Mouse (Mus musculus) limb, embryonic 12.5 days (tissue): ENCODE measurements around the gene 4933411K16Rik. TPM values are rescaled to one million over a fixed set of nuclear protein-coding genes. Genes with fewer than 3 reads are reported as not detected.

Experiments
- ATAC-seq: fragments of 200-750 bp; cut with Nextera tagmentation; 2 replicates; pipeline ENCODE4 v1.8.0; 2017; ENCODE audit warnings: low read depth, moderate TSS enrichment; ENCODE audit not compliant: insufficient number of reproducible peaks, insufficient read depth, low FRiP score, low TSS enrichment
- H3K27ac ChIP-seq: fragments of 300-500 bp; sonication (generic); 2 replicates; pipeline ENCODE4 v1.5.1; 2016; ENCODE audit warnings: mild to moderate bottlenecking, moderate library complexity
- H3K27me3 ChIP-seq: fragments of 300-500 bp; sonication (generic); 2 replicates; pipeline ENCODE4 v1.6.1; 2016; ENCODE audit warnings: mild to moderate bottlenecking, moderate library complexity
- H3K36me3 ChIP-seq: fragments of 300-500 bp; sonication (generic); 2 replicates; pipeline ENCODE4 v1.6.1; 2016; ENCODE audit warnings: mild to moderate bottlenecking, moderate library complexity
- H3K4me1 ChIP-seq: fragments of 300-500 bp; sonication (generic); replicated peaks from 2 replicates; pipeline ENCODE4 v1.6.1; 2016
- H3K4me2 ChIP-seq: fragments of 300-500 bp; sonication (generic); 2 replicates; pipeline ENCODE4 v1.6.1; 2016; ENCODE audit warnings: mild to moderate bottlenecking, moderate library complexity
- H3K4me3 ChIP-seq: fragments of 300-500 bp; sonication (generic); replicated peaks from 2 replicates; pipeline ENCODE4 v1.5.1; 2016; ENCODE audit warnings: mild to moderate bottlenecking
- H3K9ac ChIP-seq: fragments of 300-500 bp; sonication (generic); replicated peaks from 2 replicates; pipeline ENCODE4 v1.6.1; 2016; ENCODE audit warnings: mild to moderate bottlenecking, moderate library complexity
- H3K9me3 ChIP-seq: fragments of 300-500 bp; sonication (generic); 2 replicates; pipeline ENCODE4 v1.6.1; 2016; ENCODE audit warnings: mild to moderate bottlenecking, moderate library complexity
- WGBS: fragments of 180-500 bp; shearing (Covaris S2); methylation state at CpG from one replicate; pipeline ENCODE4 v1.1.7; 2016; 5-methylcytosine and 5-hydroxymethylcytosine counted together
- polyA plus RNA-seq: library from polyadenylated mRNA; unstranded; fragments of >200 nt; fragmentation: Nextera tagmentation; extraction: Ambion mirVana; gene quantifications from 2 replicates; pipeline ENCODE4 v1.2.1, GENCODE M21; 2016

The 4933411K16Rik gene
- 0.20 TPM in 1 of 2 replicates, not detected in the other for polyA plus RNA-seq

DNA sequence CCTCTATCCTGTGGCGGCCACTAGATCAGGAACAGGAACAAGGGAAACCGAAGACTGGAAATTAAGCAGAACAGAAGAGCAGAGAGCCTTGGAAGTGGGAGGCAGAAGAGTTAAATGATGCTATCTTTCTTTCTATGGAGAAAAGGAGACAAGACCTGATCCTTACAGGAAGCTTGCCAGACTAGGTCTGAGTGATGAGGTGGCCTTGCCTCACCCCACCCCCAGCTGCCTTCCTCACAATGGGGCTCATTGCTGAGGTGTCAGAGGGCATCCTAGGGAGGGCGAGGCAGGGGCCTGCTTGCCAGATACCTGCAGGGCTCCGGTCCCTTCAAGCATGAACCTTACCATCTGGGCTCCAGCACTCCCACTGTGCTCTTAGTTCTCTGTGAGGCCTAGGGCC, at the start of gene 4933411K16Rik:
4933411K16Rik (plus strand) TSS at position 301 of the 400 bp plus-strand sequence.
- H3K4me2 ChIP-seq: no peak within 1 kb of the TSS
- ATAC-seq: no peak
- H3K4me3 ChIP-seq: no peak within 1 kb of the TSS
- no peaks in the 10 kb centered on the region for H3K9me3 ChIP-seq
- no peaks in the 10 kb centered on the region for H3K4me1 ChIP-seq
- H3K36me3 ChIP-seq: no peaks in the 10 kb centered on the region
- H3K27ac ChIP-seq: no peak within 1 kb of the TSS
- no peaks in the 10 kb centered on the region for H3K27me3 ChIP-seq
- 71% methylated on average over 4 of the region's 4 CpGs for WGBS
- H3K9ac ChIP-seq: no peak within 1 kb of the TSS

- Histone ChIP-seq H3K27me3 (no peaks in the 10 kb centered on the region), H3K9ac (no peak overlapping the region), H3K36me3 (no peaks in the 10 kb centered on the region), H3K4me2 (no peak overlapping the region), H3K27ac (no peak overlapping the region), H3K4me3 (no peak overlapping the region), H3K9me3 (no peaks in the 10 kb centered on the region), H3K4me1 (peaks cover 52% of the 10 kb centered on the region)
- 71% methylated on average over 6 of the region's 6 CpGs for WGBS
- ATAC-seq: no peak
These were observed 47.8 kb upstream of the 4933411K16Rik start for GRCm38 (mm10) chr19:42004258-42004657.

- H3K4me2 ChIP-seq: no peak overlapping the region
- no peaks in the 10 kb centered on the region for H3K9me3 ChIP-seq
- no peak overlapping the region for H3K27ac ChIP-seq
- ATAC-seq: no peak
- no peaks in the 10 kb centered on the region for H3K27me3 ChIP-seq
- H3K4me3 ChIP-seq: no peak overlapping the region
- no peak overlapping the region for H3K9ac ChIP-seq
- no peaks in the 10 kb centered on the region for H3K36me3 ChIP-seq
- WGBS: 80% methylated on average over 3 of the region's 3 CpGs
- peaks cover 43% of the 10 kb centered on the region for H3K4me1 ChIP-seq
These were observed 46.4 kb upstream of the 4933411K16Rik start for GRCm38 (mm10) chr19:42005616-42006015.

DNA sequence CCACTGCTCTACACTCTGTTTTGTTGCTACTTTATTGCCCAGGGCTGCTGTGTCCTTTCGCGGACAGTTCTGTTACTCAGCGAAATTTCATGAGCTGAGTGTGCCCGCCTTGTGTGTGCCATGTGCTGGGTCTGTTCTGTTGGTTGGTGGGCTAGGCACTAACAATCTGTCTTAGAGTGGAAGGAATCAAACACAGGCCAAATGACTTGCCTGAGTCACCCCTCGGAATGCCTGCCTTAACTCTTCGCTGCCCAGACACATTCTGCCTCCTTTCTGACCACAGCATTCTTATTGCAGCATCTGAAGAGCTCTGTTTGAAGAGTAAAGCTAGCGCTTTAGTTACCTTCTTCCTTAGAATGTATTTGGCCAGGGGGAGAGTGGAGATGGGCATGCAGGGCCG, 45.5 kb upstream of the 4933411K16Rik start:
- WGBS: 42% methylated on average over 8 of the region's 8 CpGs
- H3K27ac ChIP-seq: 0 out of 2 replicates have a peak overlapping the region, but pooled peaks have one; percentile 17
- H3K27me3 ChIP-seq: no peaks in the 10 kb centered on the region
- H3K9me3 ChIP-seq: no peaks in the 10 kb centered on the region
- peaks cover 36% of the 10 kb centered on the region for H3K4me1 ChIP-seq
- no peak overlapping the region for H3K9ac ChIP-seq
- H3K36me3 ChIP-seq: no peaks in the 10 kb centered on the region
- H3K4me3 ChIP-seq: no peak overlapping the region
- ATAC-seq: no peak
- H3K4me2 ChIP-seq: no peak overlapping the region

GRCm38 (mm10) chr19:42008586-42008985, 43.5 kb upstream of the 4933411K16Rik start:
- H3K4me3 ChIP-seq: no peak overlapping the region
- no peaks in the 10 kb centered on the region; the same call in 1 of the 2 replicates for H3K36me3 ChIP-seq
- WGBS: 49% methylated on average over 3 of the region's 3 CpGs
- no peaks in the 10 kb centered on the region for H3K9me3 ChIP-seq
- peaks cover 36% of the 10 kb centered on the region for H3K4me1 ChIP-seq
- H3K27me3 ChIP-seq: no peaks in the 10 kb centered on the region
- ATAC-seq: no peak
- H3K9ac ChIP-seq: 0 out of 2 replicates have a peak overlapping the region, but pooled peaks have one; percentile 2
- peak overlapping the region; percentile 53; the same call in 1 of the 2 replicates for H3K27ac ChIP-seq
- no peak overlapping the region for H3K4me2 ChIP-seq

DNA sequence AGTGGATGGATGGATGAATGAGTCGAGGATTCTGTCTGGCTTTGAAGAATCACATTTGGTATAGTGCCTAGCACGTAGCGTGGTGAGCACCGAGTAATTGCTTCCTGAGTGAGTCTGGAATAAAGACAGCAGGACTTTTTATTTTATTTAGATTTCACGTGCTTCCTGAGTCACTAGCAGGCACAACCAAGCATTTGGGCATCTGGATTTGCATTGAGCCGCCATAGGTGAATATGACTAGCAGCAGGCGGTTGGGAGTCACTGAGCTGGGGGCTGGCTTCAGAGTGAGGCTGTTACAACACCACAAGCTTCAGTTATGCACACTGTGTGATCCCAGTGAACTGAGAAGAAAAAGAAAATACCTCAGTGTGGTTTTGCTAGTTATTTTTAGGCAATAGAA, 43.0 kb upstream of the 4933411K16Rik start:
- Histone ChIP-seq H3K4me3 (no peak overlapping the region), H3K36me3 (no peaks in the 10 kb centered on the region; the same call in 1 of the 2 replicates), H3K9me3 (no peaks in the 10 kb centered on the region), H3K9ac (0 out of 2 replicates have a peak overlapping the region, but pooled peaks have one; percentile 2), H3K4me2 (no peak overlapping the region), H3K4me1 (peaks cover 36% of the 10 kb centered on the region), H3K27ac (peak overlapping the region; percentile 53; the same call in 1 of the 2 replicates), H3K27me3 (no peaks in the 10 kb centered on the region)
- 37% methylated on average over 7 of the region's 7 CpGs for WGBS
- ATAC-seq: no peak

DNA sequence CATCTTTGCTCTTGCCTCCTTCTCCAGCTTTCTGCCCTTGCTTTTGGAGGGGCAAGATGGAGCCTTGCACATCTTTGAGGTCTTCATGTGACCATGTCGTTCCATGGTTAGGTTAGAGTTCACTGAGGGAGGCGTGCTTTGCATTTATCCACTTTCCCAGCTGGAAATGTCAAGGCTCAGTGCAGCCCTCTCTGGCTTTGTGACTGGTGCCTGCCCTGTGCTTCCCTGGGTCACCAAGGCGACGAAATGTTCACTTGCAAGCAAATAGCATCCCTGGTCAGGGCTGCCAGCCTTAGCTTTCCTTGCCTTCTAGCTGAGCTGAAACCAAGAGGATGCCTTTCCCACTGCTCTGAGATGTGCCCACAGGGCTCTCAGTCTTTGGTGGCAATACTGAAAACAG, 41.6 kb upstream of the 4933411K16Rik start:
- no peak overlapping the region for H3K27ac ChIP-seq
- H3K9me3 ChIP-seq: no peaks in the 10 kb centered on the region
- WGBS: 71% methylated on average over 4 of the region's 4 CpGs
- ATAC-seq: no peak
- H3K4me3 ChIP-seq: no peak overlapping the region
- H3K27me3 ChIP-seq: no peaks in the 10 kb centered on the region
- H3K4me1 ChIP-seq: peaks cover 38% of the 10 kb centered on the region
- H3K4me2 ChIP-seq: no peak overlapping the region
- H3K36me3 ChIP-seq: no peaks in the 10 kb centered on the region; the same call in 1 of the 2 replicates
- H3K9ac ChIP-seq: no peak overlapping the region

- H3K4me3 ChIP-seq: no peak overlapping the region
- H3K4me1 ChIP-seq: peaks cover 37% of the 10 kb centered on the region
- no peaks in the 10 kb centered on the region; the same call in 1 of the 2 replicates for H3K36me3 ChIP-seq
- no peak overlapping the region for H3K27ac ChIP-seq
- H3K9me3 ChIP-seq: no peaks in the 10 kb centered on the region
- no peak overlapping the region for H3K9ac ChIP-seq
- no peaks in the 10 kb centered on the region for H3K27me3 ChIP-seq
- H3K4me2 ChIP-seq: no peak overlapping the region
- 86% methylated on average over 7 of the region's 7 CpGs for WGBS
- ATAC-seq: no peak
These were observed 40.9 kb upstream of the 4933411K16Rik start for GRCm38 (mm10) chr19:42011123-42011522.

DNA sequence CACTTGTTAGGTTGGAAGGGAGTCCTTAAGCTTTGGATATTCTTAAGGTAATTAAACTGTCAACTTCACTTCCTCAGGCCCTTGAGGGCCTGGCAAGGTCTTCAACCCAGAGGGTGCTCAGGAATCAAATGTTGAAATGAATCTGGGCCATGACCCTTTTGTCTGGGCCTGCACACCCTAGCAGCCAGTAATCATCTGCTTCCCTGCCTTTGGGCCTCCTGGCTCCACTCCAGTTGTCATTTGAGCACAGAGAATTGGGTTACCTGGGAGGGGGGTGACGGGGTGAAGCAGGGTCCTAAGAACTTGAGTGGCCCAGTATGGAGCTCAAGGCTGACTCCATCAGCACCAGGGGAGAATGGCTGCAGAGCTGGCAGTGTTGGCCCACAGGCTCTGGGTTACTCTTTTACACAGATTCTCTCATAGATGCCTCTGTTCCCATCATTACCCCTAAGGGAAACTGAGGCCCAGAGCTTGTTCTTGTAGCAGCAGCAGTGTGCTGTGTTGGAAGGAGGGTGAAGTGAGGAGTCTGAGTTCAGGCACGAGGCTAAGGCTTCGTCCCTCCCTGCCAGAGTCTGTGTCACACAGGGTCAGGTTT, 37.7 kb upstream of the 4933411K16Rik start:
- Histone ChIP-seq H3K4me1 (peaks cover 43% of the 10 kb centered on the region), H3K9ac (no peak overlapping the region), H3K4me2 (no peak overlapping the region), H3K27me3 (no peaks in the 10 kb centered on the region), H3K27ac (no peak overlapping the region), H3K9me3 (no peaks in the 10 kb centered on the region), H3K4me3 (no peak overlapping the region), H3K36me3 (no peaks in the 10 kb centered on the region; the same call in 1 of the 2 replicates)
- no peak for ATAC-seq
- WGBS: 83% methylated on average over 3 of the region's 3 CpGs

GRCm38 (mm10) chr19:42015001-42015400, 37.0 kb upstream of the 4933411K16Rik start:
- H3K4me2 ChIP-seq: no peak overlapping the region
- H3K27me3 ChIP-seq: no peaks in the 10 kb centered on the region
- H3K9ac ChIP-seq: no peak overlapping the region
- H3K4me1 ChIP-seq: peaks cover 41% of the 10 kb centered on the region
- no peak for ATAC-seq
- H3K36me3 ChIP-seq: no peaks in the 10 kb centered on the region; the same call in 1 of the 2 replicates
- no peak overlapping the region for H3K27ac ChIP-seq
- no peak overlapping the region for H3K4me3 ChIP-seq
- H3K9me3 ChIP-seq: no peaks in the 10 kb centered on the region
- WGBS: 87% methylated on average over 6 of the region's 6 CpGs

DNA sequence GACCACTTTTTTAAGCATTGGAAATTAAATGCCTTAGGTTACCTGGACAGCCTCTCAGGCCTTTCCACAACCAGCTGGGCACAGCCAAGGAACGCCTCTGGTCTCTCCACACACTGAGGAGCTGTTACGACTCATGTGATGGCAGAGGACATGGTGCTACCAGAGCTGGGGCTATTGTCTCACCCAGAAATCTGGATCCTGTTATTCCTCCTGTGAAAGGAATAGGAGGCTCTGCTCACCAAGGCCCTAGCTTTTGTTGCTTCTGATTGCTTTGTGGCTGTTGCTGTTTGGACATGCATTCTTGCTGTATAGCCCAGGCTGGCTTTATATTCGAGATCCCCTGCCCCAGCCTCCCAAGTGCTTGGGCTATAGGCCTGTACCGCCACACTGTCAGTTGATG, 35.8 kb upstream of the 4933411K16Rik start:
- peaks cover 41% of the 10 kb centered on the region for H3K4me1 ChIP-seq
- H3K9me3 ChIP-seq: no peaks in the 10 kb centered on the region
- no peak for ATAC-seq
- H3K27ac ChIP-seq: peak overlapping the region; percentile 18; the same call in 1 of the 2 replicates
- H3K4me2 ChIP-seq: no peak overlapping the region
- H3K4me3 ChIP-seq: no peak overlapping the region
- WGBS: 73% methylated on average over 4 of the region's 4 CpGs
- no peaks in the 10 kb centered on the region; the same call in 1 of the 2 replicates for H3K36me3 ChIP-seq
- H3K27me3 ChIP-seq: no peaks in the 10 kb centered on the region
- H3K9ac ChIP-seq: no peak overlapping the region
